Mouse (Mus musculus) urinary bladder, postnatal 10 days (tissue): ENCODE data around the gene Hoxc13.

Experiments
- DNase-seq: peaks from one replicate; pipeline ENCODE4 v3.0.0; 2022; ENCODE audit warnings: low spot score

Gene Hoxc13

GRCm38 (mm10) chr15:102963671-102964640, 43.1 kb downstream of the Hoxc13 start:
- no peak for DNase-seq

GRCm38 (mm10) chr15:102965003-102965891, 44.3 kb downstream of the Hoxc13 start:
- no peak for DNase-seq

GRCm38 (mm10) chr15:102965892-102966775, 45.2 kb downstream of the Hoxc13 start:
- DNase-seq, result peak; percentile 66

DNA sequence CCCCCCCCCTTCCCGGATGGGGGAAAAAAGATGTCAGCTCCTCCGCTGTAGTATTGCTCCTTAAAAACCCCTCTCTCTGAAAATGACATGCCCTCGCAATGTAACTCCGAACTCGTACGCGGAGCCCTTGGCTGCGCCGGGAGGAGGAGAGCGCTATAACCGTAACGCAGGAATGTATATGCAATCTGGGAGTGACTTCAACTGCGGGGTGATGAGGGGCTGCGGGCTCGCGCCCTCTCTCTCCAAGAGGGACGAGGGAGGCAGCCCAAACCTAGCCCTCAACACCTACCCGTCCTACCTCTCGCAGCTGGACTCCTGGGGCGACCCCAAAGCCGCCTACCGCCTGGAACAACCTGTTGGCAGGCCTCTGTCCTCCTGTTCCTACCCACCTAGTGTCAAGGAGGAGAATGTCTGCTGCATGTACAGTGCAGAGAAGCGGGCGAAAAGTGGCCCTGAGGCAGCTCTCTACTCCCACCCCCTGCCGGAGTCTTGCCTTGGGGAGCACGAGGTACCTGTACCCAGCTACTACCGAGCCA, 45.9 kb downstream of the Hoxc13 start, which contains the start of gene Hoxc10:
Gene Hoxc10, plus strand, starts transcription at position 21 of the 536 bp plus-strand sequence.
- DNase-seq, result no peak

GRCm38 (mm10) chr15:102967312-102967510, 46.3 kb downstream of the Hoxc13 start, which contains the start of gene Hoxc5:
Gene Hoxc5 (plus strand): TSS chr15:102967443.
- DNase-seq, result no peak

GRCm38 (mm10) chr15:102967511-102968397, 46.9 kb downstream of the Hoxc13 start:
- DNase-seq, result no peak

GRCm38 (mm10) chr15:102969296-102969695, 48.4 kb downstream of the Hoxc13 start:
- no peak for DNase-seq

- no peak for DNase-seq
These were observed 49.8 kb downstream of the Hoxc13 start for GRCm38 (mm10) chr15:102970740-102971139.

- DNase-seq, result no peak
These were observed 51.4 kb downstream of the Hoxc13 start for GRCm38 (mm10) chr15:102972254-102972653.

DNA sequence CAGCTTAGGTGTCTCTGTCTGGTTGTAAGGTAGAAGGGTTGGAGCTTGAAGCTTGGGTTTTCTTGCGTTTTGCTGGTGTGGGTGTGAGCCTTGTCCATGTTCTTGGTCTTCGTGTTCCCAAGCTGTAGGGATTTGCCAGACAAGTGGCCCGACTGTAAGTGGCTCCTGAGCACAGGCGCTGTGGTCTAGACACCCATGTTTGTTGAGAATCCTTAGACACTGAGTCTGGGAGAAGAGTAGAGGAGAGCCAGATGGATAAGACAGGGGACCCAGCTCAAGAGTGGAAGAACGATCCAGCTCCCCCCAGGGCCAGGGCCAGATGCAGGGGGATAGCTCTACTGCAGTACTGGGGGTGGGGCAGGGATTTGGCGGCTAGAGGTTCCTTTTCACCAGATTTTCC, 51.9 kb downstream of the Hoxc13 start:
- DNase-seq, result no peak

DNA sequence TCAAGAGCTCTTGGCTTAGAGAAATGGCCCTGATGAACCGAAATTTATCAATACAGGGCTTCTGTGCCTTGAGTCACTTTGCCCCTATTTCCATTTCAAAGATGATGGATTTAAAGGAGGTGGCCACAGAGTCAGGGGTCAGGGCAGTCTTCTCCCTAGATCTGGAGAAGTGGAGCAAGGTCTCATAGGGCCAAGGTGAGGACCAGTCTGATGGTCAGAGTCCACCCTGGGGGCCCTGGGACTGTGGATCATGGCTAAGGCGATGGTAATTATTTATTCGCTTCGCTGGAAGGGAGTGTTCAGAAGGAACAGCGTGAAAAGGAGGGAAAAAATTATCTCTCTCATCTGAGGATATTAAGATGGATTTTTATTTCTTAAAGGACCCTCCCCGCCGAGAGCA, 54.1 kb downstream of the Hoxc13 start:
- no peak for DNase-seq

DNA sequence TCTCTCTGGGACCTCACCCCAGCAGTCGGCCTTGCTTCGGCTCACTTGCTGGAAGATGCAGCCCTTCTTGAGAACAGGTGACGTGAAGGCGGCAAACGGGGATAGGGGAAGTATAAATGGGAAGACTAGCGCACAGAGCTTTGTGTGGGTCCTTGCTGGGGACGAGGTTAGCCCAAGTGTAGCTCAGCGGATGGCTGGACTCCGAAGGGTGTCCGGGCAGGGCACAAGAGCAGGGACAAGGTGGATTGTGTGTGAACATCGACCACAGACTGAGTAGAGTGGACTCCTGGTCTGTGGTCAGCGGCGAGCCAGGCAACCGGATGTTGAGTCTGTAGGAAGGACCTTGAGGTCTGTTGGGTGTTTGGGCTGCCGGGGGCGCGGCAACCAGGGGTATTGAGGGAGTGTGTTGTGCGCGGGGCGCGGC, 54.8 kb downstream of the Hoxc13 start:
- no peak for DNase-seq

GRCm38 (mm10) chr15:102976171-102976570, 55.3 kb downstream of the Hoxc13 start, which contains the start of gene Hoxc9:
Gene Hoxc9 (plus strand): TSS chr15:102976439.
- no peak for DNase-seq

GRCm38 (mm10) chr15:102976631-102977422, 55.9 kb downstream of the Hoxc13 start:
- no peak for DNase-seq

DNA sequence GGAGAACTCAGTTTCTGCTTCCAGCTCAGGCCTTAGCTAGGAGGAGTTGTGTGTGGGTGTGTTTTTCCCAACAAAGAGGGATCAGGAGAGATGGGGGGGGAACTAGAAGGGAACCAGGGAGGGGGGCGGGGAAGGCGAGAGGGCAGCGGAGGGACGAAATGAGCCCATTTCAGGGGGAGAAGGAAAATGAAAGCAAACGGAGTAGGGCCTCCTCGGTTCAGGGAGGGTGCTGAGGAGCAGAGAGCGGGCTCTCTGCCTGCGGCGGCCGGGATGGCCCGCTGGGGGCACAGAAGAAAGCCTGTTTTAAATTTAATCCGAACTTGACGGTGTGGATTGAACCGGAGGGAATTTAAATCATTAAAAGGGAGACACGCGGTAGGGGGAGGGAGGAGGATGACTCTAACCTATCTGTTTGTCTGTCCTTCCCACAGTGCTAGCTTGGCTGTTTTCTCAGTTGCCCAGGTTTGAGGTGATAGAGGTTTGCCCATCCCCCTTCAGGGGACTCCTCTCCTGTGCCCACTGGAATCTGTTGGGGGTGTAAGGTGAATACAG, 56.6 kb downstream of the Hoxc13 start:
- no peak for DNase-seq
